Mouse (Mus musculus) E14TG2a.4 (cell line): ENCODE measurements at regions not wholly inside any gene's neighbourhood (a gene's known extent, or its start where the extent isn't known, plus 50 kb on each side); places are given as distances from the start of the nearest gene placed in this dataset.
A peak's percentile ranks its signal among the peaks of the same experiment; 100 is the strongest.

Experiments used
- H3K27me3 ChIP-seq: 2 replicates; pipeline ENCODE4 v1.6.1; 2014; ENCODE audit warnings: low read length, control low read depth; ENCODE audit not compliant: insufficient read depth
- H3K36me3 ChIP-seq: 2 replicates; pipeline ENCODE4 v1.6.1; 2014; ENCODE audit warnings: low read length, control low read depth; ENCODE audit not compliant: insufficient read depth
- H3K4me1 ChIP-seq: replicated peaks from 2 replicates; pipeline ENCODE4 v1.6.1; 2014; ENCODE audit warnings: low read depth, low read length, control low read depth
- H3K4me3 ChIP-seq: replicated peaks from 2 replicates; pipeline ENCODE4 v1.5.1; 2014; ENCODE audit warnings: mild to moderate bottlenecking, low read length
- H3K9me3 ChIP-seq: 2 replicates; pipeline ENCODE4 v1.6.1; 2014; ENCODE audit warnings: low read length, control low read depth
- CTCF ChIP-seq: conservative IDR thresholded peaks from 2 replicates; pipeline ENCODE4 v1.5.1; 2014; ENCODE audit warnings: low read length
- NANOG ChIP-seq: IDR thresholded peaks from 2 replicates; pipeline ENCODE4 v1.6.1; 2014; ENCODE audit warnings: borderline replicate concordance, low read length, mixed read lengths
- POU5F1 ChIP-seq: IDR thresholded peaks from 2 replicates; pipeline ENCODE4 v1.6.1; 2014; ENCODE audit warnings: low read length, borderline replicate concordance

- TF ChIP-seq NANOG: no peak
- H3K27me3 ChIP-seq: no peaks in the 10 kb centered on the region
These were observed 1526.5 kb upstream of the Tenm2 start for GRCm38 (mm10) chr11:38762241-38762640.

DNA sequence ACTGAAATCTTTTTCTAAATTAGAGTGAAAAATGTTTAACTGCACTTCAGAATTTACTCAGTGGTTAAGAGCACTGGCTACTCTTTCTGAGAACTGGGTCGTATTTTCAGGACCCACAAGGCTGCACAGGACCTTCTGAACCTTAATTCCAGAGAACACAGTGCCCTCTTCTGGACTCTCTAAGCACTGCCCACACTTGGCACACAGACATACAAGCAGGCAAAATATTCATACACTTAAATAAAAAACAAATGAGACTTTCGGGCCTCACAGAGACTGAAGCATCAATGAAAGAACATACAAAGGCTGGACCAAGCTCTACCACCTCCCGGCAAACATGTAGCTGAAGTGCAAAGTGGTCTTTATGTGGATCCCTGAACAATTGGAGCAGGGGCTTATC lies 1511.8 kb upstream of the Tenm2 start:
- TF ChIP-seq CTCF: peak; percentile 62
- no peak for TF ChIP-seq POU5F1
- Histone ChIP-seq H3K4me3 (no peak overlapping the region), H3K9me3 (no peaks in the 10 kb centered on the region), H3K4me1 (no peaks in the 10 kb centered on the region), H3K36me3 (no peaks in the 10 kb centered on the region), H3K27me3 (no peaks in the 10 kb centered on the region)

More at GRCm38 (mm10) chr11:38762241-38762640, 1526.5 kb upstream of the Tenm2 start:
- no peaks in the 10 kb centered on the region for H3K36me3 ChIP-seq
- no peaks in the 10 kb centered on the region for H3K4me1 ChIP-seq
- no peaks in the 10 kb centered on the region for H3K9me3 ChIP-seq
- no peak overlapping the region for H3K4me3 ChIP-seq

GRCm38 (mm10) chr11:38729101-38729500 lies 1493.3 kb upstream of the Tenm2 start:
- H3K4me1 ChIP-seq: no peaks in the 10 kb centered on the region
- no peak overlapping the region for H3K4me3 ChIP-seq
- H3K27me3 ChIP-seq: no peaks in the 10 kb centered on the region
- TF ChIP-seq NANOG (no peak), CTCF (no peak)
- H3K9me3 ChIP-seq: no peaks in the 10 kb centered on the region
- no peaks in the 10 kb centered on the region for H3K36me3 ChIP-seq

DNA sequence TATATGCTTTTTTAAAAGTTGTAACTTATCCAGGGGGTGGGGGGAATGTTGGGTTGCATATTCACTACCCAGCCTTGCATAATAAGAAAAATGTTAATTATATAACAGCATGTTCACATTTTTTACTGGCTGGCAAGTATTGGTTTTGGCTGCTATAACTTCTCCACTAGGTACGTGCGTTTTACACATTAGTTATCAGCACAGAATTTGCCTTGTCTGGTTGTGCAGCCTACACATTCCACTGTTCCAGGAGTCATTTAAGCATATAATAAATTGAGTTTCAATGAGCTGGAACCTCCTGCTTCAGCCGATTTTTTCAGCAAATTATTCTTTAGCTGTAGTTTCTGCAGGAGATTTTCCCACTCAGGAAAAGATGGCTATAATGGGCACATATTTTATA lies 1479.9 kb upstream of the Tenm2 start:
- no peak for TF ChIP-seq NANOG
- TF ChIP-seq CTCF: no peak
- TF ChIP-seq POU5F1: no peak
- no peaks in the 10 kb centered on the region for H3K27me3 ChIP-seq
- H3K36me3 ChIP-seq: no peaks in the 10 kb centered on the region
- no peak overlapping the region for H3K4me3 ChIP-seq
- H3K9me3 ChIP-seq: no peaks in the 10 kb centered on the region
- H3K4me1 ChIP-seq: no peaks in the 10 kb centered on the region

GRCm38 (mm10) chr11:38681264-38681663 lies 1445.5 kb upstream of the Tenm2 start:
- H3K4me3 ChIP-seq: no peak overlapping the region
- H3K4me1 ChIP-seq: no peaks in the 10 kb centered on the region
- no peak for TF ChIP-seq CTCF
- no peak for TF ChIP-seq NANOG
- no peak for TF ChIP-seq POU5F1
- no peaks in the 10 kb centered on the region for H3K36me3 ChIP-seq
- H3K27me3 ChIP-seq: no peaks in the 10 kb centered on the region
- no peaks in the 10 kb centered on the region for H3K9me3 ChIP-seq

DNA sequence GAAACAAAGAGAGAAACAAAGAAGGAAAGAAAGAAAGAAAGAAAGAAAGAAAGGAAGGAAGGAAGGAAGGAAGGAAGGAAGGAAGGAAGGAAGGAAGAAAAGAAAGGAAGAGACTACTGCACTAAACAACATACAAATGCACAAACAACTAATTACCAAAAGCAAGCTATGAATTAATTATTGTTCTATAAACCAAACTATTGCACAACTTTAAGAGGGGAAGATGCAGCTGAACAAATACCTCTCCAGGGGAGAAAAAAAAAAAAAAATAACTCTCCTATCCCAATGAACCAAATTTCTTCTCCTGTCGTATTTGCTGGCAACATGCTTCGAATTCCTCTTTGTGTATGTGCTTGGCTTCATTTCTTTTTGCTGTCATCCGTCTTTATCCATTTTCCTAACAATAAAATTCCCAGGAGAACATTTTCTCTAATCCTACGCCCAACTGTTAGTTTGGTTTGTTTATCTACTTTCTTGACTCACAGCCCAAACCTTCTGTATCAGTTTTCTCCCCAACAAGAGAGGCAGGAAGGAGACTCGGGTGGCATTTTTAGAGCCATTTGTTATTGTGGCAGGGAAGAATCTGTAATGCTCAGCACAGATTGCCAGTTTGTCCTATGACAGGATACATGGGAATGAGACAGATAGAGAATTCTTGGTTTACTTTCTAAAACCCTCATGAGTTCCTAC lies 1437.7 kb upstream of the Tenm2 start:
- H3K4me1 ChIP-seq: no peaks in the 10 kb centered on the region
- no peak overlapping the region for H3K4me3 ChIP-seq
- no peaks in the 10 kb centered on the region for H3K27me3 ChIP-seq
- H3K36me3 ChIP-seq: no peaks in the 10 kb centered on the region
- no peak for TF ChIP-seq POU5F1
- no peak for TF ChIP-seq CTCF
- no peak for TF ChIP-seq NANOG
- H3K9me3 ChIP-seq: no peaks in the 10 kb centered on the region
